Mouse (Mus musculus) embryonic facial prominence, embryonic 14.5 days (tissue): ENCODE results near the gene Pds5b. TPM values are rescaled to one million over a fixed set of nuclear protein-coding genes. Genes with fewer than 3 reads are reported as not detected.
"Not testable (repeated sequence)": the region's sequence is repeated elsewhere in the genome, so short reads cannot be mapped to it uniquely, and the experiment has no call there.

Experiments
- ATAC-seq: fragments of 200-750 bp; cut with Nextera tagmentation; 2 replicates; pipeline ENCODE4 v1.8.0; 2017; ENCODE audit warnings: low read depth, moderate number of reproducible peaks, moderate TSS enrichment
- DNase-seq: peaks from one replicate; pipeline ENCODE4 v3.0.0-alpha.2; 2015; ENCODE audit warnings: low spot score
- H3K27ac ChIP-seq: fragments of 300-500 bp; sonication (generic); replicated peaks from 2 replicates; pipeline ENCODE4 v1.5.1; 2014; ENCODE audit warnings: low read depth, mild to moderate bottlenecking, low read length, moderate library complexity
- H3K27me3 ChIP-seq: fragments of 300-500 bp; sonication (generic); replicated peaks from 2 replicates; pipeline ENCODE4 v1.6.1; 2014; ENCODE audit warnings: low read length; ENCODE audit not compliant: control insufficient read depth, insufficient read depth
- H3K36me3 ChIP-seq: fragments of 300-500 bp; sonication (generic); 2 replicates; pipeline ENCODE4 v1.6.1; 2014; ENCODE audit warnings: low read length, mixed read lengths; ENCODE audit not compliant: control insufficient read depth, insufficient read depth
- H3K4me1 ChIP-seq: fragments of 300-500 bp; sonication (generic); 2 replicates; pipeline ENCODE4 v1.6.1; 2014; ENCODE audit warnings: antibody characterized with exemption, low read length; ENCODE audit not compliant: control insufficient read depth, insufficient read depth
- H3K4me2 ChIP-seq: fragments of 300-500 bp; sonication (generic); 2 replicates; pipeline ENCODE4 v1.6.1; 2014; ENCODE audit warnings: low read depth, mild to moderate bottlenecking, low read length, moderate library complexity, mixed read lengths
- H3K4me3 ChIP-seq: fragments of 300-500 bp; sonication (generic); 2 replicates; pipeline ENCODE4 v1.5.1; 2014; ENCODE audit warnings: low read depth, mild to moderate bottlenecking, low read length
- H3K9ac ChIP-seq: fragments of 300-500 bp; sonication (generic); 2 replicates; pipeline ENCODE4 v1.6.1; 2014; ENCODE audit warnings: low read depth, mild to moderate bottlenecking, low read length, moderate library complexity, mixed read lengths
- H3K9me3 ChIP-seq: fragments of 300-500 bp; sonication (generic); 2 replicates; pipeline ENCODE4 v1.6.1; 2016; ENCODE audit warnings: low read length; ENCODE audit not compliant: control insufficient read depth
- WGBS: fragments of 180-500 bp; shearing (Covaris S2); extraction: QIAGEN DNeasy Blood & Tissue Kit; methylation state at CpG from one replicate; pipeline ENCODE4 v1.1.7; 2014; 5-methylcytosine and 5-hydroxymethylcytosine counted together
- polyA plus RNA-seq: library from polyadenylated mRNA; unstranded; fragments of >200 nt; fragmentation: Nextera tagmentation; extraction: Ambion mirVana; gene quantifications from 2 replicates; pipeline ENCODE4 v1.2.1, GENCODE M21; 2014

Pds5b gene
- polyA plus RNA-seq, 1 experiment from 2014 or later = 38.1 TPM

DNA sequence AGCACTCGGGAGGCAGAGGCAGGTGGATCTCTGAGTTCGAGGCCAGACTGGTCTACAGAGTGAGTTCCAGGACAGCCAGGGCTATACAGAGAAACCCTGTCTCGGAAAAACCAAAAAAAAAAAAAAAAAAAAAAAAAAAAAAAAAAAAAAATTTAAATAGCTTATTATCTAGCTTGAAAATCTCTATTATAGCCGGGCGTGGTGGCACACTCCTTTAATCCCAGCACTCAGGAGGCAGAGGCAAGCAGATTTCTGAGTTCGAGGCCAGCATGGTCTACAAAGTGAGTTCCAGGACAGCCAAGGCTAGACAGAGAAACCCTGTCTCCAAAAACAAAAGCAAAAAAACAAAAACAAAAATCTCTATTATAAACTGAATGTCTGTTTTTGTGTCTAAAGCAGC, 14.1 kb upstream of the Pds5b start:
- ATAC-seq, H3K9ac ChIP-seq, DNase-seq, H3K9me3 ChIP-seq, H3K4me3 ChIP-seq, H3K27me3 ChIP-seq, H3K27ac ChIP-seq, H3K4me2 ChIP-seq: not testable (repeated sequence)
- Histone ChIP-seq H3K4me1 (peaks cover 22% of the 10 kb centered on the region), H3K36me3 (peaks cover 33% of the 10 kb centered on the region)
- WGBS = 88% methylated on average over 6 of the region's 6 CpGs

DNA sequence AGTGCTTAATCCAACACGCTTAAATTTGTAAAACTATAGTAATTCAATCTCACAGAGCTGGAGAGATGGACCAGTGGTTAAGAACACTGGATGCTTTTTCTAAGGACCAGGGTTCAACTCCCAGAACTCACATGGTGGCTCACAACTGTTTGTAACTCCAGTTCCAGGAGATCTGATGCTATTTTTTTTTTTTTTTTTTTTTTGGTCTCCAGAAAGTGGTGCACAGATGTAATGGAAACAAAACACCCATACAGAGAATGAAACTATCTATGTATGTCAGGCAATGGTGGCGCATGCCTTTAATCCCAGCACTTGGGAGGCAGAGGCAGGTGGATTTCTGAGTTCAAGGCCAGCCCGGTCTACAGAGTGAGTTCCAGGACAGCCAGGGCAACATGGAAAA, 13.2 kb upstream of the Pds5b start:
- Histone ChIP-seq H3K4me1 (peaks cover 22% of the 10 kb centered on the region), H3K36me3 (peaks cover 33% of the 10 kb centered on the region)
- H3K9ac ChIP-seq, H3K4me3 ChIP-seq, H3K27me3 ChIP-seq, H3K4me2 ChIP-seq, DNase-seq, ATAC-seq, H3K27ac ChIP-seq, H3K9me3 ChIP-seq: not testable (repeated sequence)
- WGBS = 96% methylated on average over 3 of the region's 3 CpGs

DNA sequence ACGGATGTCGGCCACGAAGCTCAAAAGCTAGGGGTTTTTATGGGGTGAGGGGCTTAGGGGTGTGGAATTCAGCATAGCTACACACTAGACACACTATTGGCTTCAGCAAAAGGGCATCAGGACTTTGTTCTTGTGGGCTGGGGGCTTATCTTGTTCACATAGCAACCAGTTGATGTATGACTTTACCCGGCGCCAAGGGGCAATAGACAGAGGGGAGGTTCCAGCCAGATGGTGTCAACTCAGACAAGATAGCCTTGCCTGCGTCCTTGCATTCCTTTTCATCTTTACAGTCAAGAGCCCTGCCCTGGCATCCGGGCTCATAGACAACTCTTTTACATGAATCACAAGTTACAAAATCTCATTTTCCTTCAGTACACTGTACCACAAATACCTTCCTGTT, 9.6 kb upstream of the Pds5b start:
- H3K27me3 ChIP-seq, DNase-seq, H3K4me3 ChIP-seq, H3K9me3 ChIP-seq, H3K27ac ChIP-seq, H3K4me1 ChIP-seq, ATAC-seq, H3K9ac ChIP-seq: not testable (repeated sequence)
- peaks cover 25% of the 10 kb centered on the region for H3K36me3 ChIP-seq
- 91% methylated on average over 7 of the region's 7 CpGs for whole genome bisulfite sequencing
- 0 out of 2 replicates have a peak overlapping the region, but pooled peaks have one; percentile 10 for H3K4me2 ChIP-seq

DNA sequence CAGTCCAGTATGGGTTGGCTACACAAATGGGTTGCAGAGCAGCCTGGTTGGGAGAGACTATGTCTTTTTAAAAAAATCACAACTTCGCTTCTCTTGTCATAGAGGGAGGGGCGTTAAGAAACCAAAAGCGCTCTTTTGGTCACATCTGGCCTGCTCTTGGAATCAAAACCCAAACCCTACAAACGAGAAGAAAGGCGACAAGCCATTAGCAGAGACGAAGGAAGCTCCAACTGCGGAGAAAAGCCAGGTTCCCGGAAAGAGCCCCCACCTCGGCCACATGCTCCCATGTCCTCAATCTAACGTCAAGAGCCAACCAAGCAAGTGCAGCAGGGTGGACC, 8.8 kb upstream of the Pds5b start:
- DNase-seq (no peak), ATAC-seq (no peak)
- peak overlapping the region; percentile 99 for H3K27ac ChIP-seq
- no peaks in the 10 kb centered on the region for H3K27me3 ChIP-seq
- H3K4me3 ChIP-seq = peak overlapping the region; percentile 100
- H3K9ac ChIP-seq = peak overlapping the region; percentile 96
- peaks cover 8% of the 10 kb centered on the region; the same call in 1 of the 2 replicates for H3K4me1 ChIP-seq
- no peaks in the 10 kb centered on the region for H3K9me3 ChIP-seq
- peak overlapping the region; percentile 65 for H3K4me2 ChIP-seq
- H3K36me3 ChIP-seq = peaks cover 23% of the 10 kb centered on the region
- 0% methylated on average over 10 of the region's 10 CpGs for WGBS

- H3K4me3 ChIP-seq = peak overlapping the region; percentile 100
- no peaks in the 10 kb centered on the region for H3K9me3 ChIP-seq
- H3K4me1 ChIP-seq = peaks cover 8% of the 10 kb centered on the region; the same call in 1 of the 2 replicates
- ATAC-seq (peak; percentile 99), DNase-seq (peak; percentile 100)
- peak overlapping the region; percentile 96 for H3K9ac ChIP-seq
- peak overlapping the region; percentile 65 for H3K4me2 ChIP-seq
- peaks cover 20% of the 10 kb centered on the region for H3K36me3 ChIP-seq
- H3K27ac ChIP-seq = peak overlapping the region; percentile 99
- under 1% methylated on average over 48 of the region's 52 CpGs for WGBS
- no peaks in the 10 kb centered on the region for H3K27me3 ChIP-seq
Observed at GRCm38 (mm10) chr5:150665132-150665954, 8.2 kb upstream of the Pds5b start.

DNA sequence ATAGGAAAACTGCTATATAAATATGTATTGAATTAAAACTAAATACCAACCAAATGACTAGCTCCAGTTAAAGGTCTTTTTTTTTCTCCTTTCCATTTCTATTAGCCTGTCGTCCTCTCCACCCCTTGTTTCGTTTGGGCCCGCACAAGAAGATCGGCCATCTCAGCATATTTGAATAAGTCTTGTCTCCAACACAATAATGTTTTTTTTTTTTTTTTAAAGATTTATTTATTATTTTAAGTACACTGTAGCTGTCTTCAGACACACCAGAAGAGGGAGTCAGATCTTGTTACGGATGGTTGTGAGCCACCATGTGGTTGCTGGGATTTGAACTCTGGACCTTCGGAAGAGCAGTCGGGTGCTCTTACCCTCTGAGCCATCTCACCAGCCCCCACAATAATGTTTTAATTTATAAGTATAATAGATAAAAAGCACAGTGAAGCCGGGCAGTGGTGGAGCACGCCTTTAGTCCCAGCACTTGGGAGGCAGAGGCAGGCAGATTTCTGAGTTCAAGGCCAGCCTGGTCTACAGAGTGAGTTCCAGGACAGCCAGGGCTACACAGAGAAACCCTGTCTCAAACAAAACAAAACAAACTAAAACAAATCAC, 7.3 kb upstream of the Pds5b start, which contains the start of gene N4bp2l2:
Gene N4bp2l2 (minus strand): TSS at position 51 of the 607 bp plus-strand sequence.
- not testable (repeated sequence) for H3K27me3 ChIP-seq, H3K4me1 ChIP-seq, DNase-seq, H3K9me3 ChIP-seq, ATAC-seq
- Histone ChIP-seq H3K4me3 (peak within 1 kb of the TSS; percentile 100), H3K27ac (peak within 1 kb of the TSS; percentile 99), H3K9ac (peak within 1 kb of the TSS; percentile 96), H3K36me3 (peaks cover 11% of the 10 kb centered on the region), H3K4me2 (peak within 1 kb of the TSS; percentile 65)
- 85% methylated on average over 9 of the region's 9 CpGs for WGBS

DNA sequence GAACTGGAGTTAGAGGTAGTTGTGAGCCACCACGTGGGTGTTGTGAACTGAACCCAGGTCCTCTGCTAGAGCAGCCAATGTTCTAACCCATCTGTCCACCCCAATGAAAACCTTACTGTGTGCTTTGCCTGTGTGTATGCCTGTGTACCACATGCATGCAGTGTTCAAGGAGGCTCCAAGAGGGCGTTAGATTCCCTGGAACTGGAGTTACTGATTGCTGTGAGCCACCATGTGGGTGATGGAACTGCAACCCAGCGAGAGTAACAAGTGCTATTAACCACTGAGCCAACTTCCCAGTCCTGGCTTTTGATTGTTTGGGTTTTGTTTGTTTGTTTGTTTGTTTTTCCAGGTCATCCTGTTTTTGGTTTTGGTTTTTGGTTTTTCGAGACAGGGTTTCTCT, 4.8 kb upstream of the Pds5b start:
- H3K9ac ChIP-seq = no peak overlapping the region

GRCm38 (mm10) chr5:150672343-150672742, 1.2 kb upstream of the Pds5b start:
- Histone ChIP-seq H3K9me3 (no peaks in the 10 kb centered on the region), H3K27me3 (no peaks in the 10 kb centered on the region), H3K36me3 (no peaks in the 10 kb centered on the region), H3K4me2 (no peak overlapping the region), H3K4me1 (peaks cover 9% of the 10 kb centered on the region), H3K4me3 (no peak overlapping the region), H3K9ac (no peak overlapping the region), H3K27ac (no peak overlapping the region)
- DNase-seq (no peak), ATAC-seq (no peak)
- 92% methylated on average over 7 of the region's 7 CpGs for WGBS

More for the DNA sequence above, 4.8 kb upstream of the Pds5b start:
- H3K27ac ChIP-seq = no peak overlapping the region
- no peaks in the 10 kb centered on the region for H3K9me3 ChIP-seq
- H3K4me2 ChIP-seq = no peak overlapping the region
- WGBS = 57% methylated on average over 4 of the region's 4 CpGs
- no peak overlapping the region for H3K4me3 ChIP-seq
- no peak for DNase-seq
- H3K27me3 ChIP-seq = no peaks in the 10 kb centered on the region
- H3K4me1 ChIP-seq = no peaks in the 10 kb centered on the region
- ATAC-seq = no peak
- no peaks in the 10 kb centered on the region for H3K36me3 ChIP-seq
